Mouse (Mus musculus) right cerebral cortex, postnatal 10 days (tissue): ENCODE measurements at regions not wholly inside any gene's neighbourhood (a gene's known extent, or its start where the extent isn't known, plus 50 kb on each side); places are given as distances from the start of the nearest gene placed in this dataset.
"Not testable (repeated sequence)": the region's sequence is repeated elsewhere in the genome, so short reads cannot be mapped to it uniquely, and the experiment has no call there.

Experiments
- DNase-seq, 2 experiments: peaks; one replicate each; pipeline ENCODE4 v3.0.0; 2021; ENCODE audit warnings: low spot score in 2 of 2

- DNase-seq, result no peak
These were observed 1159.2 kb upstream of the Foxg1 start for GRCm38 (mm10) chr12:48223298-48223697.

GRCm38 (mm10) chr12:48221976-48222800, 1160.3 kb upstream of the Foxg1 start:
- DNase-seq, result peak; percentile 70 to 83

GRCm38 (mm10) chr12:48181831-48182230, 1200.6 kb upstream of the Foxg1 start:
- no peak for DNase-seq

- no peak for DNase-seq
These were observed 1208.4 kb upstream of the Foxg1 start for GRCm38 (mm10) chr12:48173926-48174601.

- DNase-seq, result no peak
These were observed 1236.3 kb upstream of the Foxg1 start for GRCm38 (mm10) chr12:48146117-48146516.

- no peak for DNase-seq
These were observed 1259.5 kb upstream of the Foxg1 start for GRCm38 (mm10) chr12:48122996-48123395.

GRCm38 (mm10) chr12:48099727-48100126, 1281.0 kb upstream of the Nova1 start:
- DNase-seq, result no peak

- DNase-seq, result no peak
These were observed 1268.3 kb upstream of the Nova1 start for GRCm38 (mm10) chr12:48086988-48087387.

GRCm38 (mm10) chr12:48083377-48083776, 1264.6 kb upstream of the Nova1 start:
- no peak for DNase-seq

GRCm38 (mm10) chr12:48062620-48062942, 1243.9 kb upstream of the Nova1 start:
- no peak for DNase-seq

GRCm38 (mm10) chr12:48061898-48062619, 1243.3 kb upstream of the Nova1 start:
- DNase-seq, result no peak

- no peak for DNase-seq
These were observed 1201.7 kb upstream of the Nova1 start for GRCm38 (mm10) chr12:48020416-48020815.

- DNase-seq, result no peak
These were observed 1157.1 kb upstream of the Nova1 start for GRCm38 (mm10) chr12:47975868-47976267.

GRCm38 (mm10) chr12:47969655-47970054, 1150.9 kb upstream of the Nova1 start:
- DNase-seq, result no peak

GRCm38 (mm10) chr12:47954330-47954729, 1135.6 kb upstream of the Nova1 start:
- DNase-seq, result no peak

GRCm38 (mm10) chr12:47939491-47939890, 1120.8 kb upstream of the Nova1 start:
- not testable (repeated sequence) for DNase-seq

GRCm38 (mm10) chr12:47927007-47927406, 1108.3 kb upstream of the Nova1 start:
- DNase-seq, result no peak
